Mouse (Mus musculus) testis, adult 2 months (tissue): ENCODE measurements around the gene Abcc6. TPM values are rescaled to one million over a fixed set of nuclear protein-coding genes. Genes with fewer than 3 reads are reported as not detected.

Source experiments
- H3K27ac ChIP-seq: fragments of 200-500 bp; 2 replicates; pipeline ENCODE4 v1.5.1; 2012; ENCODE audit warnings: low read depth, low read length; ENCODE audit not compliant: control insufficient read depth, insufficient read depth
- H3K27me3 ChIP-seq: fragments of 200-500 bp; 2 replicates; pipeline ENCODE4 v1.6.1; 2012; ENCODE audit warnings: mild to moderate bottlenecking, low read length, moderate library complexity; ENCODE audit not compliant: control insufficient read depth, insufficient read depth
- H3K36me3 ChIP-seq: fragments of 200-500 bp; 2 replicates; pipeline ENCODE4 v1.6.1; 2012; ENCODE audit warnings: mild to moderate bottlenecking, low read length; ENCODE audit not compliant: control insufficient read depth, insufficient read depth
- H3K4me1 ChIP-seq: fragments of 200-500 bp; 2 replicates; pipeline ENCODE4 v1.6.1; 2012; ENCODE audit warnings: low read length; ENCODE audit not compliant: control insufficient read depth, insufficient read depth
- H3K4me3 ChIP-seq: fragments of 200-500 bp; 2 replicates; pipeline ENCODE4 v1.5.1; 2012; ENCODE audit warnings: low read depth, mild to moderate bottlenecking, low read length, moderate library complexity, mixed read lengths; ENCODE audit not compliant: control insufficient read depth
- CTCF ChIP-seq: fragments of 200-500 bp; IDR thresholded peaks from 2 replicates; pipeline ENCODE4 v1.5.1; 2012; ENCODE audit warnings: low read depth, mild to moderate bottlenecking, inconsistent platforms, low read length, moderate library complexity; ENCODE audit not compliant: control insufficient read depth, insufficient read depth, insufficient replicate concordance
- POLR2A ChIP-seq: fragments of 200-500 bp; IDR thresholded peaks from 2 replicates; pipeline ENCODE4 v1.6.1; 2012; ENCODE audit warnings: low read depth, mild to moderate bottlenecking, inconsistent platforms, low read length, moderate library complexity; ENCODE audit not compliant: control insufficient read depth
- polyA plus RNA-seq: library from polyadenylated mRNA; depleted of rRNA; stranded (reverse); fragments of >200 nt; gene quantifications from 2 replicates; pipeline ENCODE4 v1.2.3, GENCODE M21; 2012

Abcc6 gene
- polyA plus RNA-seq, 1 experiment = 1.0 TPM

DNA sequence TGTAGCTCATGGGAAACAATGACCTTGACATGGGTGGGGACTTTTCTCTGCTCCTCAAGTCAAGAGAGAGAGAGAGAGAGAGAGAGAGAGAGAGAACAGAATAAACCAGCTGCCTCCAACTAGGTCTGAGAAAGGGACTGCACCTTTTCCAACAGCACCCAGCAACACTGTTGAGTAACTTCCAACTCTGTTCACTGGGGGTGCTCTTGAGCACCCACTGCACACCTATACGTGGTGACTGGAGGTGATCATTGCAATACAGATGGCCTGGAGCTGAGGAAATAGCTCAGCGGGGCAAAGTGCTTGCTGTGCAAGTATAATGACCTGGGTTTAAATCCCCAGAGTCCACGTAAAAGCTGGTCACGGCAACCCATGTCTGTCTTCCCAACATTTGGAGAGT, 27.4 kb downstream of the Abcc6 start:
- Histone ChIP-seq H3K27me3 (no peaks in the 10 kb centered on the region), H3K27ac (no peak overlapping the region), H3K4me1 (no peaks in the 10 kb centered on the region), H3K36me3 (no peaks in the 10 kb centered on the region), H3K4me3 (no peak overlapping the region)
- no peak for TF ChIP-seq CTCF
- TF ChIP-seq POLR2A = no peak

DNA sequence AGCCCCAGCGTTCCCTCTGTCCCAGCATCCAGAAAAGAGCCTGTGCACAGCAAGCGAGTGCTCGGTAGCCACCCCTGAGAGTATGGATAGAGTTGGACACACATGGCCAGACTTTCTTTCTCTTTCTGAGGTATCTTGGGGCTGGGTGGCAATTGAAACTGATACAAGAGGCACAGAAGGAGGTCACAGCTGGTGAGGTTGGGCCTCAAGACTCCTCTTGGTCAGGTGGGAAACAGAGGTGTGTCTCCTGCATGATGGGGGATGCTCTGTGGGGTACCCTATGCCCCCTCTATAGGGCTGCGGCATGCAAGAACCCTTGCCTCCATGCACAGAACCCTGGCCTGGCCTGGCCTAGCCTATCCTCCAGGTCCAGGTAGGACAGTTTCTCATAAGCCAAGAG, 29.5 kb downstream of the Abcc6 start:
- no peaks in the 10 kb centered on the region for H3K4me1 ChIP-seq
- H3K36me3 ChIP-seq = no peaks in the 10 kb centered on the region
- no peak overlapping the region for H3K27ac ChIP-seq
- H3K27me3 ChIP-seq = no peaks in the 10 kb centered on the region
- no peak overlapping the region for H3K4me3 ChIP-seq
- no peak for TF ChIP-seq CTCF
- TF ChIP-seq POLR2A = no peak

GRCm38 (mm10) chr7:45992470-45992869, 37.6 kb downstream of the Abcc6 start:
- TF ChIP-seq POLR2A = no peak
- no peak for TF ChIP-seq CTCF
- H3K36me3 ChIP-seq = no peaks in the 10 kb centered on the region
- no peak overlapping the region for H3K4me3 ChIP-seq
- no peaks in the 10 kb centered on the region for H3K4me1 ChIP-seq
- H3K27me3 ChIP-seq = no peaks in the 10 kb centered on the region
- H3K27ac ChIP-seq = no peak overlapping the region

- no peaks in the 10 kb centered on the region for H3K27me3 ChIP-seq
- TF ChIP-seq CTCF (no peak), POLR2A (no peak)
- H3K27ac ChIP-seq = no peak overlapping the region
- no peaks in the 10 kb centered on the region for H3K36me3 ChIP-seq
- H3K4me1 ChIP-seq = peaks cover 4% of the 10 kb centered on the region
- H3K4me3 ChIP-seq = no peak overlapping the region
Observed at GRCm38 (mm10) chr7:45988344-45988743, 41.8 kb downstream of the Abcc6 start.

- H3K4me3 ChIP-seq = no peak overlapping the region
- no peak overlapping the region for H3K27ac ChIP-seq
- H3K27me3 ChIP-seq = no peaks in the 10 kb centered on the region
- peaks cover 4% of the 10 kb centered on the region for H3K4me1 ChIP-seq
- H3K36me3 ChIP-seq = no peaks in the 10 kb centered on the region
- TF ChIP-seq POLR2A (no peak), CTCF (no peak)
Observed at GRCm38 (mm10) chr7:45986893-45987292, 43.2 kb downstream of the Abcc6 start.

DNA sequence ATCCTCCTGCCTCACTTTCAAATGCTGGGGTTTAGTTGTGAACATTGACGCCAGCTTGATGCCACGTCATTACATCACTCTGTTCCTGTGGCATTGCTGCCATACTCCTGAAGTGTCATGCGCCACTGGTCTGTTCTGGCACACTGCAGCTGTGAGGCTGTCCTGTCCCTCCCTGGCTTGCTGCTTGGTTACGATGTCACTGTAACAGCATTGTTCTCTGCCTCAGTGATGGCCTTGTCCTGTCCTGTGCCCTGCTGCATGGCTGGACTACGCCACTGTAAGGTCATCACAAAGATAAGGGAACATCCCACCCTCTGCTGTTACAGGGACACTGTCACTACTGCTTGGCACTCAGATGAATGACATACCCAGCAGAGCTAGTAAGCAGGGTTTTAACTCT, 48.5 kb downstream of the Abcc6 start:
- TF ChIP-seq POLR2A = peak; percentile 42; the same call in 1 of the 2 replicates
- TF ChIP-seq CTCF = no peak
- Histone ChIP-seq H3K27me3 (no peaks in the 10 kb centered on the region), H3K36me3 (no peaks in the 10 kb centered on the region), H3K27ac (no peak overlapping the region), H3K4me3 (no peak overlapping the region), H3K4me1 (peaks cover 4% of the 10 kb centered on the region)

- TF ChIP-seq POLR2A (no peak), CTCF (no peak)
- Histone ChIP-seq H3K4me1 (peaks cover 13% of the 10 kb centered on the region), H3K27ac (no peak overlapping the region)
Observed at GRCm38 (mm10) chr7:45974512-45974911, 55.6 kb downstream of the Abcc6 start.

DNA sequence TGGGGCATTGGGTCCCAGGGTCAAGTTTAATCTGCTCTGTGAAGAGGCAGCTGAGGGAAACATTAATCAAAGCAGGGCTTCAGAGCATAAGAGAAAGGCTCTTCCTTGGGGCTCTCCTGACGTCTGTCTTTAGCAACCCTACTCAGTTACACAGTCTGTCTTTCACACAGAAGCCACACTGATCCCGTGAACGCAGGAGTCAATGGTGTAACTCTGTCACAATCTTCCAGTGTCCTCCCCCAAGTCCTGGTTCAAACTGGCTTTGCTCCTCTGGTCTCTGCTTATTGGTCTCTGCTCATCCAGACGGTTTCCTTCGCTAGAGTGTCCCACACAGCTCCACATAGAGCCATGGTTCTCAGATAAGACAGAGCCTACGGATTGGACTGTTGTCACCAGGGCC, 56.0 kb downstream of the Abcc6 start:
- Histone ChIP-seq H3K27me3 (no peaks in the 10 kb centered on the region), H3K4me1 (peaks cover 13% of the 10 kb centered on the region), H3K36me3 (no peaks in the 10 kb centered on the region), H3K4me3 (no peak overlapping the region), H3K27ac (no peak overlapping the region)
- TF ChIP-seq POLR2A (no peak), CTCF (no peak)

More at GRCm38 (mm10) chr7:45974512-45974911, 55.6 kb downstream of the Abcc6 start:
- H3K27me3 ChIP-seq = no peaks in the 10 kb centered on the region
- H3K36me3 ChIP-seq = no peaks in the 10 kb centered on the region
- H3K4me3 ChIP-seq = no peak overlapping the region
